Mouse (Mus musculus) liver, embryonic 13.5 days (tissue): Measurements from ENCODE around the gene Ttll5. TPM values are rescaled to one million over a fixed set of nuclear protein-coding genes. Genes with fewer than 3 reads are reported as not detected.

Experiments
- ATAC-seq: fragments of 200-750 bp; cut with Nextera tagmentation; 2 replicates; pipeline ENCODE4 v1.8.0; 2017; ENCODE audit warnings: low read depth, mild to moderate bottlenecking, moderate number of reproducible peaks, moderate library complexity
- DNase-seq: peaks from one replicate; pipeline ENCODE4 v3.0.0; 2022
- H3K27ac ChIP-seq: fragments of 300-500 bp; sonication (generic); 2 replicates; pipeline ENCODE4 v1.5.1; 2015; ENCODE audit warnings: moderate library complexity, mild to moderate bottlenecking, inconsistent platforms
- H3K27me3 ChIP-seq: fragments of 300-500 bp; sonication (generic); 2 replicates; pipeline ENCODE4 v1.6.1; 2015; ENCODE audit warnings: mild to moderate bottlenecking, inconsistent platforms
- H3K36me3 ChIP-seq: fragments of 300-500 bp; sonication (generic); 2 replicates; pipeline ENCODE4 v1.6.1; 2015; ENCODE audit warnings: mild to moderate bottlenecking, inconsistent platforms
- H3K4me1 ChIP-seq: fragments of 300-500 bp; sonication (generic); replicated peaks from 2 replicates; pipeline ENCODE4 v1.6.1; 2015; ENCODE audit warnings: inconsistent platforms
- H3K4me2 ChIP-seq: fragments of 300-500 bp; sonication (generic); 2 replicates; pipeline ENCODE4 v1.6.1; 2015; ENCODE audit warnings: inconsistent platforms, mild to moderate bottlenecking, moderate library complexity
- H3K4me3 ChIP-seq: fragments of 300-500 bp; sonication (generic); replicated peaks from 2 replicates; pipeline ENCODE4 v1.5.1; 2015; ENCODE audit warnings: mild to moderate bottlenecking, inconsistent platforms
- H3K9ac ChIP-seq: fragments of 300-500 bp; sonication (generic); 2 replicates; pipeline ENCODE4 v1.6.1; 2015; ENCODE audit warnings: mild to moderate bottlenecking, inconsistent platforms
- H3K9me3 ChIP-seq: fragments of 300-500 bp; sonication (generic); replicated peaks from 2 replicates; pipeline ENCODE4 v1.6.1; 2016; ENCODE audit warnings: inconsistent platforms
- WGBS: fragments of 180-500 bp; shearing (Covaris S2); methylation state at CpG from one replicate; pipeline ENCODE4 v1.1.7; 2015; ENCODE audit not compliant: insufficient replicate concordance; 5-methylcytosine and 5-hydroxymethylcytosine counted together
- polyA plus RNA-seq: library from polyadenylated mRNA; unstranded; fragments of >200 nt; fragmentation: Nextera tagmentation; extraction: Ambion mirVana; gene quantifications from 2 replicates; pipeline ENCODE4 v1.2.1, GENCODE M21; 2015

The Ttll5 gene
- polyA plus RNA-seq, 1 experiment from 2014 or later, result 5.0 TPM

DNA sequence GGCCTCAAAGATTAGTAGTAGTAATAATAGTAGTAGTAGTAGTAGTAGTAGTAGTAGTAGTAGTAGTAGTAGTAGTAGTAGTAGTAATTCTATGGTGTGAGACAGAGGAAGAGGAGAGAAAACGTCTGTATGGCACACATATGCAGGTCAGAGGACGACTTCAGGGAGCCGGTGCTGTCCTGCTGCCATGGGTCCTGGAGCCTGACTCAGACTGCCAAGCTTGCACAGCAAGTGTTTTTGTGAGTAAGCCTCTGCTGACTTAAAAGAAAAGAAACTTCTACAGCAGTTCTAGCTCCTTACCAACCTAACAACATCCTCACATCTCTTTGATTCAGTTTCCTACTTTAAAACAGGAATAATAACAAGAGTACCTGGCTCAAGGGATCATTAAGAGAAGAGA lies 190.2 kb downstream of the Ttll5 start:
- H3K27me3 ChIP-seq, result no peaks in the 10 kb centered on the region
- no peak overlapping the region for H3K9ac ChIP-seq
- no peak overlapping the region for H3K4me2 ChIP-seq
- no peaks in the 10 kb centered on the region for H3K9me3 ChIP-seq
- 70% methylated on average over 3 of the region's 3 CpGs for WGBS
- H3K4me1 ChIP-seq, result no peaks in the 10 kb centered on the region
- H3K36me3 ChIP-seq, result 0 out of 2 replicates have a peak, but pooled peaks cover 3% of the 10 kb centered on the region
- ATAC-seq, result no peak
- no peak overlapping the region for H3K27ac ChIP-seq
- no peak overlapping the region for H3K4me3 ChIP-seq
- no peak for DNase-seq

DNA sequence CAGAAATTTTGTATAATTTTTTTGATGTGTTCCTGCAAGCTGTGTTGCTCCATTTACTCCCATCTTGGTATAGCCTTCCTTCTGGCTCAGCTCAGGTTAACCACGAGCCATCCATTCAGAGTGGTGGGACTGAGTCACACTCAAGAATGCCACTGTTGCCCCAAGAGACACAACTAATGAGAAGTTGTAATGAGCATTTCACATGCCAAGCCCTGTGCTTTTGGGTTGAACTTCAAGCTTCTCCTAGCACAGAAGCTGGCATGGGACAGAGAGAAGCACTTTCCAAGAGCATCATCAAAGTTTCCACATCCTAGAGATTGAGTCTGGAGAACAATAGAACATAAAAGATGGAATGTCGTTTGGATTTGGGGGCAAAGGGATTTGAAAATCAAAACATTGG lies 190.7 kb downstream of the Ttll5 start:
- WGBS, result 62% methylated on average over 2 of the region's 2 CpGs
- H3K9me3 ChIP-seq, result no peaks in the 10 kb centered on the region
- no peaks in the 10 kb centered on the region for H3K4me1 ChIP-seq
- DNase-seq, result no peak
- H3K9ac ChIP-seq, result no peak overlapping the region
- no peaks in the 10 kb centered on the region for H3K27me3 ChIP-seq
- H3K27ac ChIP-seq, result no peak overlapping the region
- no peak for ATAC-seq
- 0 out of 2 replicates have a peak, but pooled peaks cover 3% of the 10 kb centered on the region for H3K36me3 ChIP-seq
- no peak overlapping the region for H3K4me2 ChIP-seq
- H3K4me3 ChIP-seq, result no peak overlapping the region

GRCm38 (mm10) chr12:86017360-86017759 lies 192.9 kb downstream of the Ttll5 start:
- no peaks in the 10 kb centered on the region for H3K4me1 ChIP-seq
- no peak overlapping the region for H3K27ac ChIP-seq
- ATAC-seq, result no peak
- no peaks in the 10 kb centered on the region for H3K9me3 ChIP-seq
- no peaks in the 10 kb centered on the region for H3K27me3 ChIP-seq
- H3K9ac ChIP-seq, result no peak overlapping the region
- no peak for DNase-seq
- H3K36me3 ChIP-seq, result 0 out of 2 replicates have a peak, but pooled peaks cover 3% of the 10 kb centered on the region
- 75% methylated on average over 5 of the region's 5 CpGs for WGBS
- no peak overlapping the region for H3K4me3 ChIP-seq
- H3K4me2 ChIP-seq, result no peak overlapping the region

- Histone ChIP-seq H3K4me3 (no peak overlapping the region), H3K9me3 (no peaks in the 10 kb centered on the region), H3K36me3 (no peaks in the 10 kb centered on the region), H3K4me2 (no peak overlapping the region), H3K4me1 (0 out of 2 replicates have a peak, but pooled peaks cover 6% of the 10 kb centered on the region), H3K27ac (no peak overlapping the region), H3K27me3 (no peaks in the 10 kb centered on the region), H3K9ac (no peak overlapping the region)
- no peak for DNase-seq
- no peak for ATAC-seq
- 77% methylated on average over 6 of the region's 6 CpGs for WGBS
Observed at GRCm38 (mm10) chr12:86021583-86021982, 197.1 kb downstream of the Ttll5 start.

DNA sequence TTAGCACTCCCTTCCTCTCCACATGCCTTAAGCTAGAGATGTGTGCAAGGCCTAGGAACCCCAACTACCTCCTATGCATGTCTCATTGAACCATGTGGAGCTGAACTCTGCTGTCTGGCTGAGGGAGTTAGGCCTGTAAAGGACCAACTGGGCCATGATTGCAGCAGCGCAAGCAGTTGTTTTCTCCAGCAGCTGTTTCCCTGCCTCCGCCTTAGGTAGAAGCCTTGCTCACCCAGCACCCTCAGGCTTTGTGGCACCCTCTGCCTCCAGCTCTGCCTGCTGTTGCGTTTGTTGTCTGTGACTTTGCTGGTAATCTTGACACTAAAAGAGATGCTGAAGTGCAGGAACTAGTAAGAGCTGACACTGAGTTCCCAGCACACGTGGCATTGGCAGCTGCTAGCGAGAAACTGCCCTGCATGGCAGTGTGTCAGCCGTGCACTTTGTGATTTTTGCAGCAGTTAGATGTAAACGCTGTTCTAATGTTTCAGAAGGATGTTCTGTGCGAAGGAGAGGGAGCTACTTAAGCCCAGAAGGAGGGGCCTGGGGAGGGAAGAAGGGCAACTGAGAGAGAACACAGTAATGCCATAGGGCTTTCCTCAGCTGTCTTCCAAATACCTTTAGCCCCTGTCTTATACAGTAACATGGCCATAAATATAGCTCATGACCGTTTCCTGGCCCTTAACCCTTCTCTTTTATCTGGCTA lies 198.0 kb downstream of the Ttll5 start:
- 74% methylated on average over 9 of the region's 9 CpGs for WGBS
- H3K9ac ChIP-seq, result no peak overlapping the region
- DNase-seq (no peak), ATAC-seq (no peak)
- H3K4me1 ChIP-seq, result 0 out of 2 replicates have a peak, but pooled peaks cover 6% of the 10 kb centered on the region
- no peaks in the 10 kb centered on the region for H3K9me3 ChIP-seq
- no peaks in the 10 kb centered on the region for H3K27me3 ChIP-seq
- H3K27ac ChIP-seq, result no peak overlapping the region
- H3K36me3 ChIP-seq, result no peaks in the 10 kb centered on the region
- H3K4me2 ChIP-seq, result no peak overlapping the region
- no peak overlapping the region for H3K4me3 ChIP-seq

GRCm38 (mm10) chr12:86023081-86023871 lies 198.8 kb downstream of the Ttll5 start:
- DNase-seq, result no peak
- Histone ChIP-seq H3K36me3 (no peaks in the 10 kb centered on the region), H3K4me2 (no peak overlapping the region), H3K9ac (no peak overlapping the region), H3K27ac (no peak overlapping the region), H3K9me3 (no peaks in the 10 kb centered on the region), H3K4me3 (no peak overlapping the region), H3K27me3 (no peaks in the 10 kb centered on the region), H3K4me1 (0 out of 2 replicates have a peak, but pooled peaks cover 6% of the 10 kb centered on the region)
- no peak for ATAC-seq
- WGBS, result 73% methylated on average over 4 of the region's 4 CpGs

DNA sequence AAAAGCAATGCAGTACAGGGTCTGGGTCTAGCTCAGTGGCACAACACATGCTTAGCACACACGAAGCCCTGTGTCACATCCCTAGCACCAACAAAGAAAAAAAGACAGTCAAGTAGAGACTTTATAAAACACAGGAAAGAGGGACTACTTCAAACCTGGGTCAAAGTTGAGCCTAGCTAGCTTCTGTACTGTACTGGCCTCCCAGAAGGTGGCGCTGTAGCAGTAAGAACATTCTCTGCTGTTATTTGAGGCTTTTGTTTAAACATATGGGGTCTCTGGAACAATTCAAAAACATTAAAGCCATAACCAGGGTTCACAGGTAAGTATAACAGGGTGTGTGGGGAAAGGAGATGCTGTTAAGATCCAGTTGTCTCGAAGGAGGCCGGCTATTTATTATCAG lies 200.0 kb downstream of the Ttll5 start:
- no peak overlapping the region for H3K4me3 ChIP-seq
- no peaks in the 10 kb centered on the region for H3K36me3 ChIP-seq
- H3K9me3 ChIP-seq, result no peaks in the 10 kb centered on the region
- H3K27me3 ChIP-seq, result no peaks in the 10 kb centered on the region
- ATAC-seq (no peak), DNase-seq (no peak)
- 54% methylated on average over 4 of the region's 4 CpGs for WGBS
- no peak overlapping the region for H3K4me2 ChIP-seq
- no peak overlapping the region for H3K9ac ChIP-seq
- 0 out of 2 replicates have a peak, but pooled peaks cover 6% of the 10 kb centered on the region for H3K4me1 ChIP-seq
- H3K27ac ChIP-seq, result no peak overlapping the region

DNA sequence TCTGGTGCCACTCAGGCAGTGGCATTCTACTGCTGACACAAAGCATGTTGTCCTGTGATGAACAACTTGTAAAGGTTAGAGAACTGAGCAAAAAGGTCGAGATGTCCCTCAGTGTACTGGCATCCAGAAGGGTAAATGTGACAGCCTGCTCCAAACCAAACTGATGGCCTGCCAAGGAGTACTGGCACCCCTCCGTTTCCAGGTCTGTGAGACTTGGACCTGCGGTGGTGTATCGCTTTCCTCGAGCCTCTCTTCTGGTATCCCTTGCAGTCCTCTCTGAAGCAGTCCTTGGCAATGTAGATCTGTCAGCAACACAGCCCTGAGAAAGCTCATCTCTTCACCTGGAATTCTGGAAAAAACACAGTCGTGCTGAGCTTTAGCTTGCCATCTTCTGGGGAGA lies 201.0 kb downstream of the Ttll5 start:
- no peak for DNase-seq
- Histone ChIP-seq H3K9me3 (no peaks in the 10 kb centered on the region), H3K36me3 (no peaks in the 10 kb centered on the region), H3K4me3 (no peak overlapping the region), H3K4me2 (no peak overlapping the region), H3K27me3 (no peaks in the 10 kb centered on the region), H3K27ac (no peak overlapping the region), H3K4me1 (peaks cover 9% of the 10 kb centered on the region), H3K9ac (no peak overlapping the region)
- no peak for ATAC-seq
- WGBS, result 75% methylated on average over 6 of the region's 6 CpGs

DNA sequence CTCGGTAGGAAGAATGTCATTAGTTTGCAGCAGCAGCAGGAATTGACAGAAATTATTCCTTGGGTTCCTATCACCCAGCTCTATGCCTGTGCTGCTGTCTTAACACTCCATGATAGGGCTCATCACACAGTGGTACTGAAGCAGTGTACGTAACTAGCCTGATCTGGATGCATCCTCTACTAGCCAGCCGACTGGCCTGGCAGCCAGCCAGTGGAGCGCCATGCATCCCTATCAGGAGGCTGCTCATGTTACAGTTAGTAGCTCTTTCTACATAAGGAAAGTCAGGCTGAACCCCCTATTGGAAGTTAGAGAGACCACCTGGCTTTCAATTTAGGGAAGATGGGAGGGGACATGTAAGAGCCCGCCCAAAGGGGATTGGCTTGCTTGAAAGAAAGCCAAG lies 202.5 kb downstream of the Ttll5 start:
- H3K27me3 ChIP-seq, result no peaks in the 10 kb centered on the region
- H3K9ac ChIP-seq, result no peak overlapping the region
- no peak overlapping the region for H3K4me3 ChIP-seq
- DNase-seq (no peak), ATAC-seq (no peak)
- no peak overlapping the region for H3K27ac ChIP-seq
- no peaks in the 10 kb centered on the region for H3K36me3 ChIP-seq
- H3K4me1 ChIP-seq, result peaks cover 18% of the 10 kb centered on the region
- 72% methylated on average over 5 of the region's 5 CpGs for WGBS
- H3K9me3 ChIP-seq, result no peaks in the 10 kb centered on the region
- H3K4me2 ChIP-seq, result no peak overlapping the region

GRCm38 (mm10) chr12:86027747-86028146 lies 203.3 kb downstream of the Ttll5 start:
- no peak overlapping the region for H3K4me2 ChIP-seq
- H3K27ac ChIP-seq, result no peak overlapping the region
- H3K27me3 ChIP-seq, result no peaks in the 10 kb centered on the region
- no peak overlapping the region for H3K4me3 ChIP-seq
- H3K9ac ChIP-seq, result no peak overlapping the region
- WGBS, result 79% methylated on average over 1 of the region's 1 CpGs
- H3K36me3 ChIP-seq, result no peaks in the 10 kb centered on the region
- ATAC-seq (no peak), DNase-seq (no peak)
- peaks cover 25% of the 10 kb centered on the region for H3K4me1 ChIP-seq
- no peaks in the 10 kb centered on the region for H3K9me3 ChIP-seq

DNA sequence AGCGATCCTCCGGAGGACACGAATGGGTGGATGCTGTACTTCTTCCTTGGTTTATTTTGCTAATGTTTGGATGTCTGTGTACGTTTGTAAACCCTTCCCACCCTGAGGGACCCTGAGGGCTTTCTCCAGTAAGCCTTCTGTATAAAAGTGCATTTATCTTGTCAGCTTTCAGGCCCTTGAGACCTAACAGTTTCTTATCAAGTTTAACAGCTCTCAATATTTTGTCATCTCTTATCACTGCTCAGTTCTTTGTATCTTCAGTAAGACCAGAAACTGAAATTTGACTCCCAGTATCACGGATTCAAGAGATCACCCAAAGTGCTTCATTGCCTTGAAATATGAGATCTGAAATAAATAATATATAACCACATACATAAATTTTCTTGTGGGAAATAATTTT lies 206.5 kb downstream of the Ttll5 start:
- no peak overlapping the region for H3K27ac ChIP-seq
- no peaks in the 10 kb centered on the region for H3K36me3 ChIP-seq
- peaks cover 23% of the 10 kb centered on the region for H3K4me1 ChIP-seq
- no peak overlapping the region for H3K4me3 ChIP-seq
- H3K4me2 ChIP-seq, result 0 out of 2 replicates have a peak overlapping the region, but pooled peaks have one; percentile 3
- H3K27me3 ChIP-seq, result no peaks in the 10 kb centered on the region
- no peaks in the 10 kb centered on the region for H3K9me3 ChIP-seq
- peak; percentile 63 for ATAC-seq
- no peak overlapping the region for H3K9ac ChIP-seq
- DNase-seq, result no peak
- 47% methylated on average over 5 of the region's 5 CpGs for WGBS
